Mouse (Mus musculus) heart, adult 10 weeks (tissue): ENCODE measurements around the gene Thada. TPM values are rescaled to one million over a fixed set of nuclear protein-coding genes. Genes with fewer than 3 reads are reported as not detected.

Experiments used
- polyA plus RNA-seq: library from polyadenylated mRNA; stranded (reverse); fragments of 350-450 nt; fragmentation: Illumina TruSeq; extraction: RNeasy Lipid Tissue Mini Kit (QIAGEN cat#74804); gene quantifications from one replicate; pipeline ENCODE4 v1.2.3, GENCODE M21; 2014; ENCODE audit warnings: low read depth, low replicate concordance

The Thada gene
- polyA plus RNA-seq = 5.1 TPM

DNA sequence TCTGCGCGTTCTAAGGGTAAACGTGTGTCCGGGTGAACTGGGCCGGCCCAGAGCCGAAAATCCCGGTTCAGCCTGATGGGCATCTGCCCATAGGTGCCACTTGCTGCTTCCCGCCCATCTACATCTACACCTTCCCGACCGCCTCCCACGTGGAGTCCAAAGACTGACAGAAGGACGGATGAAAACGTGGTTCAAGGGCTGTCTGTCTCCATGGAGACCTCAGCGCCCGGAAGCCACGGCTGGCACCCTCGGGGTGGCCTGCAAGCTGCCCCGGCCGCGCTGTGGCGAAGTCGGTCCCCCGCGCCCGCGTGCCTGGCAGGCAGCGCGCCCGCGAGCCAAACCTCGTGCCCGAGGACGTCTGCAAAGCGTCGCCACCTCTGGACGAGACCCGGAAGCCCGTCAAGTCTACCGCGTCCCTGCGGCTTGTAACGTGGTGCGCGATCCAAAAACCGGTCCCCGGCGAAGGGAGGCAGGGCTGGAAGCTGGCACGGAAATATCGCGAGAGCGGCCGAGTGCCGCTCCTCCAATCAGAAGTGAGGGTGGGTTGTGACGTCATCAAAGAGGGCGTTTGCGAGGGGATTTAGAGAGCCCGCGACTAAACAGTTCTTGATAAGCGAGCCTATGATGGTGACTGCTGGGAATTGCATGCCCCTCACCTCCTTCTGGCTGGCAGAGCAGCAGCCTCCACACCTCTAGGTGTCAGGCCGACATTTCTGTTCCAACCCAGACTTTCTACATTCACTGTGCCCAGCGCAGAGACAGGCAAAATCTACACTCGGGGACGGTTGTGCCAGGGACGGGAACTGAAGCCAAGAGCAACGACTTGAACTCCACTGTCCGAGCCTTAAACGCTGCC is at the start of gene Thada:
Gene Thada, minus strand, starts transcription at position 453 of the 856 bp plus-strand sequence.

GRCm38 (mm10) chr17:84511682-84512515 is 45.9 kb upstream of the Thada start, which contains the start of gene Plekhh2:
Gene Plekhh2 (plus strand): TSS chr17:84511895.

GRCm38 (mm10) chr17:84187727-84188373 is 278.2 kb downstream of the Thada start, which contains the start of gene Zfp36l2:
Gene Zfp36l2 (minus strand): TSS chr17:84187947.

Other genes starting within 250 kb of the Thada start
- 2.3 TPM for gene Plekhh2, start 45.7 kb upstream of the Thada start, polyA plus RNA-seq
- gene Dync2li1, start 160.3 kb upstream of the Thada start, polyA plus RNA-seq = 6.4 TPM
- not detected for gene Abcg8, start 210.1 kb upstream of the Thada start, polyA plus RNA-seq
- not detected for gene Abcg5, start 216.8 kb upstream of the Thada start, polyA plus RNA-seq